Mouse (Mus musculus) urinary bladder, adult 2 months (tissue): ENCODE results near the gene Tmie. TPM values are rescaled to one million over a fixed set of nuclear protein-coding genes. Genes with fewer than 3 reads are reported as not detected.

Experiments
- DNase-seq: peaks from one replicate; pipeline ENCODE4 v3.0.0; 2022; ENCODE audit warnings: low spot score
- polyA plus RNA-seq: library from polyadenylated mRNA; depleted of rRNA; stranded (reverse); fragments of >200 nt; gene quantifications from 2 replicates; pipeline ENCODE4 v1.2.3, GENCODE M21; 2012; rRNA removed

Gene Tmie
- polyA plus RNA-seq: 5.2 and 7.3 TPM in 2 replicates

DNA sequence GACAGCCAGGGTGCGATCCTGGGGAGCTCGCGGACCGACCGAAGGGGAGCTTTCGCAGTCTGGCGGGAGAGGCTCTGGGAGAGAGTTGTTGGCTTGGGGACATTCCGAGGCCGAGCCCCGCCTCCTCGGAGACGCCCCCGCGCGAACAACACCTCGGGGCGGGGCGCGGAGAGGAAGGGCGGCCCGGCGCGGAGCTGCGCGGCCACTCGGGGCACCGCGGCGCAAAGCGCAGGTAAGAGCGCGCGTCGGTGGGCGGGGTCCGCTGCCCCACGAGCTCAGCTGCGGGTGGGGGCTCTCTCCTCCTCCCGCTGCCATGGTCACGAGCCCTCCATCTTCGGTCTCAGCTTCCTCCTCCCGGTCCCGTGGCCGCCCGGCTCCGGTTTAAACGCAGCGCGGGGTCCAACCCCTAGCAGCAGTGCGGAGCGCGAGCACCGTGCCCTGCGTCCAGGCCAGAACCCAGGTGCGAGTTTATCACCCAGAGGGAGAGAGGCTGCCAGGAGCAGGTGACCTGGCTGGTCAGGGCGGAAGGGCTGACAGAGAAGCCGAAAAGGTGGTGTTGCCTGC, at the start of gene Tmie:
TSS of gene Tmie (minus strand) at position 116 of the 564 bp plus-strand sequence.
- peak; percentile 74 for DNase-seq

DNA sequence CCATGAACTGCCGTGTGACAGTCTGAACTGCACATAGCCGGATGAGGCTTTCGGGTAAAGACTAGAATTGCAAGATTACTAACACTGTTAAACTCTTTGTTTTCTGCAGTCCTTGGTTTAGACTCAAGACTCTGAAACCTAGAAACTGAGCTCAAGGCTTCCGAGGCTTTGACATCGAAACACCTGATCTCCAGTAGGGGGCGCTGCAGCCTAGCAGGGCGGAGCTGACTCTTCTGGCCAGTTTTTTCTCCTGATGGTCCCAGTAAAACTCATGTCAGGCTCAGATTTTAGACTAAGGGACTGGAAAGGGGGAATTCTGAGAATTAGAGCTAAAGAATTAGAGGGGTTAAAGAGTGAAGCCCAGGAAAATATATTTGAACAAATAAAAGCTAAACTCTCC, 42.8 kb upstream of the Tmie start:
- DNase-seq: peak; percentile 38

DNA sequence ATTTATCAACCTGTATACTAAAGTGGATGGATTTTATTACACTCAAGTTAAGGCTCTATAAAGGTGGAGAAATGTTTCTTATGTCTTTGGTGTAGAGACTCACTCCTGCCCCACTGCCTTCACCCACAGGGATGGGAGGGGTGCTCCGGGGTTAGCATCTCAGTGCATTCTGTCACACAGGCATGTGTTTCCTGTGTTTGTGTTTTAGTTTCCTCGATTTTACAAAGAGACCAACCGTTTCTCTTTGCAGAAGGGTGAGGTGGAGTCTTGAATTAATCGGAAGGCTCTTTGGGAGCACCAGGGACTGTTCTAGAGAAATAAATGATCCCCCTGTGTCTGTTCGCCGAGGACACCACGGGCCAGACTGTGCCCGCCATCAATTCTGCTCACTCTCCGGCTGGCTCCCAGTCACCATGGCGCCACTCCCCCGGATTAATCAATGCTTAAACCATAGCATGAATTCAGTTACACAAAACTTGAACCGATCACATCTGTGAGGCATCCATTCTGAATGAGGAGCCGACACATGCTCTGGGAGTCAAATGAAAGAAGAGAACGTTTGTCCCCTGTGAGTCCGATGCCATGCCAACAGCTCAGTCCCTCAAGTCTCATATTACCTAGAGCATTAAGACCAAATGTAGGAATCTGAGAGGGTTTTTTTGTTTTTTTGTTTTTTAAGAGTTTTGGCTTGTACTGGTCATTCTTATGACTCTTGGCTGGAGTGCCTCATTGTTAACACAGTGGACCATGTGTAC, 40.9 kb upstream of the Tmie start:
- no peak for DNase-seq

DNA sequence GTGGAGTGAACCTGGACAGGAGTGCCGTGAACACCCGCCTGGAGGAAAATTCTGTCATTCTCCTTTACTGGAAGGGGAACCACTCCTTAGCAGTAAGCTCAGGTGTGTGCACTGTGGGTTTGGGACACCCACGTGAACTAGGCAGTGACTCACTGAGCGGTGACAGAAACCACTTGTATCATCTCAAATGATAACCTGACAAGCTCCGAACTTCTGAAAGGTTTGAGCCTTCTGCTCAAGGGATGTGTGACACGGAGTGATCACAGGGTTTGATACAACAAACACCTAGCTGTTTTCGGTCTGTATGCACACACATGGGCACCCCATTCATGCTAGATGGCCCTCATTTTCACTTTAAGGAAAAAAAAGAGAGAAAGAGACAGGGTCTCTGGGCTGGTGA, 36.9 kb upstream of the Tmie start, which contains the start of gene Fam240a:
TSS of gene Fam240a (minus strand) at position 76 of the 400 bp plus-strand sequence.
- no peak for DNase-seq

DNA sequence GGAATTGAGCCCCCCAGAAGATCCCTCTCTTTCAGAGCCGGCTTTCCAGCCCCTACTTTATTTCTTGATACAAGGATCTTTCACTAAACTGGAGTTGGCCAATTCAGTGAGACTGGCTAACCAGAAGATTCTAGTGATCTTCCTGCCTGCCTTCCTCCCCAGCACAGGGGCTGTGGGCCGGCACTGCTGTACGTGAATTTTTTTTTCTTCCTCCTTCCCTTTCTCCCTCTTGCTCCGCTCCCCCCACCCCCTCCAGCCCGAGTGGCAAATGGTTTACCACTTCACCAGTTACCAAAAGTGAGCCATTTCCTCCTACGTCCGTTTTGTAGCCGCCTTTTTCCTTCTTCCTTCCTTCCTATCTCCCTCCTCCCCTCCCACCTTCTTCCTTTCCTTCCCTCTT, 35.6 kb upstream of the Tmie start:
- DNase-seq: no peak

DNA sequence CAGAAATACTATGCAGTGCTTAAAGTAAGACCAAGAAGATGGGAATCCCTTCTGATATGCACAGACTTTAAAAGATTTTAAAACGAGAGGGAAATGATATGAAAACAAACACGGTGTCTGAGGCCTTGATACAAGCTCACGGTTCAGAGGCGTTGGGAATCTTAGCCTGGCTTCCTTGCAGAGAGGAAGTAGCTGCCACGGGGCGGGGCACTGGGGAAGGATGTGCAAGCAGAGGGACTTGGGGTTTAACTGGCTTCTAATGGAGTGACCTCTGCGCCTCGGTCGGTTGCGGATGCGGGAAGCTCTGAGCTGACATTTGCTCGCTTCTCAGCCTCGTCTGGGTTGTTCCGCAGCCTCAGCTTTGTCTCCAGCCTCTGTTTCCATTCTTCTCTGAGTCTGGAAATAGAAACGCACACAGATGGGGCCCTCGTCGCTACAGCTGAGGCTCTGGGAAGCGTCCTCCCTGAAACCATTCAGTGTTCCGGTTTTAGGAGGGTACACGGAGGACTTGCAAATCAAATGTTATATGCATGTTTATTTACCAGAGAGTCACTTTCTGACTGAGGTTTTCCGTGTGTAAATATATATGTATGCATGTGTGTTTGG, 34.8 kb upstream of the Tmie start:
- DNase-seq: no peak

DNA sequence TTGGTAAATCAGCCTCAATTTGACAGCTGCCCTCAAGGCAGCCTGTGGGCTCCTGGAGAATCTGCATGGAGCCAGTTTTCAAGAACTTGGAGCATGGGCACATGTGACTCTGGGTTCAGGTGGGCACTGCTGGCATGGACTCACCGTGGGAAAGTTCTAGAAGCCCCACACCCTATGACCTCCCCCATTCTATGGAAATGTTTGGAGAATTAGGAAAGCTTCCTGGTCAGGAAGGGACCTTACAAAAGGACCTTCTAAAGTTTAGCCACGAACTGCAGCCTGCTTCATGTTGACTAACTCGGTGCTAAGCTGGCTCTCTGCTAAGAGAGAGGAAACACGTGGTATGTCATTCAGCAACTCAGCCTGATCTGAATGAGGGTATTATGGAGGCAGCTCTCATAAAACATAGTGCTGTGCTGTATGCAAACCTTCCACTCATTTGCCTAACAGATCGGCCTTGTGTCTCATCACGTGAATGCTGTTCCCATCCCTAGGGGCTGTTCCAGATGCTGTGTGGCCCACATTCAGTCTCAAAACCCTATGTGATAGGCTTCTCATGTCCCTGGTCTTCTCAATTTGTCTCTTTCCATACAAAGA, 29.6 kb upstream of the Tmie start:
- no peak for DNase-seq

DNA sequence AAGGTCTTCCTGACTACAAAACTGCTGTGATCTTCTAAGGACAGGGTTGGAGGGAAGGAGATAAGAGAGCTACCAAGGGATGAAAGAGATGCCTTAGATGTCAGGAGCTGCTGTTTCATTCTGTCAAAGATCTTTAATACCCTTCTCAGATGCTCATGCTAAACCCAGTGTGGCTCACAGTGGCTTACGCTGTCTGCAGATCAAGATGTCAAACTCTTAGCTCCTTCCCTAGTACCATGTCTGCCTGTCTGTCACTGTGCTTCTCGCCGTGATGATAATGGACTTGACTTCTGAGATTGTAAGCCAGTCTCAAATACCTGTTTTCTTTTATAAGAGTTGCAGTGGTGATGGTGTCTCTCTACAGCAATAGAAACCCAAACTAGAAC, 28.7 kb upstream of the Tmie start:
- DNase-seq: no peak

DNA sequence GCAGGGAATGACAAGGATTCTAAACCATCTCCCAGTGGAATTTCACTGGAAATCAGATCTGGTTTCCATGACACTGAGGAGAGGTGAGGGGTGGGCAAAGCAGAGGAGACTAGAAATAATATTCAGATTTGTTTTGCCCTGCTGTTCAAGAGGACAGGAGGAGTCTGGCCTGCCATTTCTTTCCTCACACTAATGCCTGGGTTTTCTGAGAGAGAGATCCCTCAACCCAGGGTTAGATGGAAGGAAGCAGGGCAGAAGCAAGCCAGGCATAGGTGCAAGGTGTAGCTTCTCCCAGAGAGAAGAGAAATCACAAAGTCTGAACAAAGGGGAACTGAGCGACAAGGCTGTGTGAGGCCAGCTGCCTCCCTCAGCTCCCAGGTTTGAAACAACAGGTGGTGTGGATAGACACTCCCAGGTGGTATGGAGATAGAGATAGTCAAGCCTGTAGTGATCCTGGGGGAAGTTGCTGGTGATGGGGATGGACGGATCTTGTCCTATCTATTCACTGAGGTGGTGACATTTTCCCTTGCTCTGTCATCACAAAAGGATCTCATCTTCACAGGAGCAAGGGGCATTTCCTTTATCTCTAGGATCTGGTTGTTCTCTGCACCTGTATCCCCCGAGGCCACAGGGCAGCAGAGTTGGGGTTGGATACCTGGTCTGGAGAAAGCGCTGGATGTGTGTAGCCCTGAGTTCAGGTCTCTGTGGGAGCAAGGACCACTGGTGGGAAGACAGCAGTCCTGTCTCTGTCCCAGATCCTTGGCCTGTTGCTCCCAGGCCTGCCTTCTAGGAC, 28.1 kb upstream of the Tmie start:
- no peak for DNase-seq

DNA sequence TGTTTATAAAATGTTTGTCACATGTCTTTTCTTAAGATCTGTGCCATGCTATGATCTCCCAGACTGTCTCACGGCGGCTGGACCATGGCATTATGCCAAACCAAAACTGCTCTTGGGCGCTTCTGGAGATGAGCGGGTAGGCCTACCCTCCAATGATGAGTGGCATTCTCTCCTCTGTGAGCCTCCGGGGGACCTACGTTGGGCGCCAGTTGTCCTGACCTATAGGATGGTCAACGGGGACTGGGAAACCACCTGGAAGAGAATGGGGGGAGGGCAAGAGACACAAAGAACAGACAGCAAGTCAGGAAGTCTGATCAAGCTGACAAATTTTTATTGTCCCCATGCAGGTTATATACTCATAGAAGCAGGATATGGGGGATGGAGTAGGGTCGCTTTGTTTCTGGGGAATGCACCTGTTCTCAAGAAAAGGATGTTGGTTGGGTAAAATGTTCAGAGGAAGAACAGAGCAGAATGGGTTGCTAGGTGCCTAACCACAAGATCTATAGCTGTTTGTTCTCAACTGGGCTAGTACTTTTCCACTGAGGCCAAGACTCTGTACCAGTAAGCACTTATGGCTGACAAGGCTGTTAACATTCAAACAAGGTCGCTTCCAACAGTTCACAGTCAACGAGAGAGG, 27.4 kb upstream of the Tmie start:
- no peak for DNase-seq

DNA sequence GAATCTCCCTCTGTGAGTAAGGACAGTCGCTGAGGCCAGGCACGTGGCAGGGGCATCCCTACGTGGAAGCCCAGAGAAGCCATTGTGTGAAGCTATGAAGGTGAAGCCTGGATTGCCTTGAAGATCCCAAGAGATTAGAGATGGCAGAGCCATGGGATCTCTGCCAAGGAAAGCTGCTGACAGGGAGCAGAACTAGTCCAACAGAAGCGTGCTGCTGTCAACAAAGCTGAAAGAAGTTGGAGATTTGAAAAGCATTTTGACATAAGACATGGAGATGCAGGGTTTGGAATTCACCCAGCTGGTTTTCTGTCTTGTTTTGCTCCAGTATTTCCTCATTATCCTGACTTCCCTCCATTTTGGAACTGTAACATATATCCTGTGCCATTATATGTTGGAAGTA, 22.4 kb upstream of the Tmie start:
- no peak for DNase-seq

DNA sequence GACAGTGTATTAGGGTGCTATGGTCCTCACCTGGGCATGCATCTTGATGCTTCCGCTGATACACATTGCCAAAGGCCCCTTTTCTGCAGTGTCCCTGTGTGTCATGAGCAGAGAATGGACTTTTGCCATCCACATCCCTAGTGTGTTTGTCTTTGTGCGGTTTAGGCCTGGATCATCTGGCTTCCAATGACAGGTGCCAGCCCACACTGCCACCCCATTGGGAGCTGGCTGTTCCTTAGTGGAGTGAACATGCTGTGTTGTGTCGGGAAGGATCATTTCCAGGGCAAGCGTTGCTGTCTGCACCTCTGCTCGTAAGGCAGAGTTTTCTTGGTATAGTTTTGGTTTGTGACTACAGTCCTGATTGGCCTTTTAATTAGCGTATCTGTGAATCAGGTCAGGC, 21.3 kb upstream of the Tmie start:
- no peak for DNase-seq

DNA sequence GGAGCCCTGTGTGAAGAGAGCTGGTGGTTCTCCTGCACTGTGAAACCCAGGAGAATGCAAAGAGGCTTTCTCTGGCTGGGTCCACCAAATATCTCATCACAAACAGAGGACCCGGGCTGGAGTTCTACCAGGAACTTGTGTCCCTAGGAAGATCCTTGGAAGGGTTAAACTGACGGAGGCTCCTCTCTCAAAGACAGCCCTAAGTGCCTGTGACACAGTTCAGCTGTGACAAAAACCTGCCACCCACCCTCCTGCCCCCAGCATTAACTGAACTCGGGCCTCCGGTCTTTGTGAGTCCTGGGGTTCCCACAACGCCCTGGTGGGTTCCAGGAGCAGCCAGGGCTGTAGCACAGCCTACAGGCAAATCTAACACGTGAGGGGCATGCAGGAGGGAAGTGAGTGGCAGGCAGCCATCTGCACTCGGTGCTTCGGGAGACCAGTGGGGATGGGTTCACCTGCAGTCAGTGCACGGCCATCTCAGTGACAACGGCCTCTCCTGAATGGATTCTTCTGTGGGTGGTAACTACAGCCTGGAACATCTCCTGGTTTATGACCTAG, 19.6 kb upstream of the Tmie start:
- DNase-seq: no peak

DNA sequence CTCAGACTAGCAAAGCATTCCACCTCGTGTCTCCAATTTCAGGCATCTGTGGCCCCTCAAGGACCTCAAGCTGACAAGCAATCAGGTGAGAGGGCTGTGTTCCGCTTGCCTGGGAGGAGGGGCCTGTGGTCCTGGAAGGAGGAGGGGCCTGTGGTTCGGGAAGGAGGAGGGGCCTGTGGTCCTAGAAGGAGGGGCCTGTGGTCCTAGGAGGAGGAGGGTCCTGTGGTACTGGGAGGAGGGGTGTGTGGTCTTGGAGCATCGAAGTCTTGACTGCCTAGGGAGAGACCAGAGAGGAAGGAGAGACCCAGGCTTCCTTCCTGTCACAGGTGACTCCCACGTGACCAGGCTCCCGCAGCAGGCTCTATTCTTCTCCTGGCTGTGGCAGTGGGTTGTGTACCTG, 16.7 kb upstream of the Tmie start:
- DNase-seq: peak; percentile 18

DNA sequence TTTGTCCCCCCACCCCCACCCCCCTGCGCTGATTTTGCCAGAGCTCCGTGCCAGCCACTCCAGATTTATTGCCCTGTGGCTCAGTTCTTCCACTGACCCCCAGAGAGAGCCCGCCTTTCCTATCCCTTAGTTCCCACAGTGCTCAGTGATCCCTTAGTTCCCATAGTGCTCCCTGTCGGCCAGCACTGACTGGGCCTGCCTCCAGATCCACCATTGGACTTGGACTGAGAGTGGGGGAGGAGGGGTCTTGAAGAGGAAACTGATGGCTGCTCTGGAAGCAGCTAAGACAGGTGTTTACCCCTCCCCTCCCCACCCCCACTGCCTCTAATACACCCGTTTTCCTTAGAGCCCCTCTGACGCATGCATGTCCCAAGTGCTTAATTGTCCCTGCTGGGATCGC, 16.1 kb upstream of the Tmie start:
- DNase-seq: no peak

DNA sequence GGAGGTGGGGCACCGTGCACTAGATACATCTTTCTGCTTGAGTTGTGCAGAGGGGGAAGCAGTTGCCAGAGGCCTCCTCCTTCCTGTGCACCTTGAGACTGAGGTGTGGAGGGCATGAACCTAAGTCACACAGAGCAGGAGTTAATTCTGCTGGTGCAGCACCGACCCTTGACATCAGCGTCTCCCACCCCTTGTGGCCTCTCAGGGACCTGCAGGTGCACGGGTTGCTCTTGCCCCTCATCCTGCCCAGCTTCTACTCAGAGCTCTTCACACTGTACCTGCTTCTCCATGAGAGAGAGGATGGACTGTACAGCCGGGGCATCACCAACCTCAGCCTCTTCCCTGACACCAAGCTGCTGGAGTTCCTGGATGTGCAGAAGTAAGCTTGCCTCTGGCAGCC, 15.6 kb upstream of the Tmie start:
- DNase-seq: no peak

DNA sequence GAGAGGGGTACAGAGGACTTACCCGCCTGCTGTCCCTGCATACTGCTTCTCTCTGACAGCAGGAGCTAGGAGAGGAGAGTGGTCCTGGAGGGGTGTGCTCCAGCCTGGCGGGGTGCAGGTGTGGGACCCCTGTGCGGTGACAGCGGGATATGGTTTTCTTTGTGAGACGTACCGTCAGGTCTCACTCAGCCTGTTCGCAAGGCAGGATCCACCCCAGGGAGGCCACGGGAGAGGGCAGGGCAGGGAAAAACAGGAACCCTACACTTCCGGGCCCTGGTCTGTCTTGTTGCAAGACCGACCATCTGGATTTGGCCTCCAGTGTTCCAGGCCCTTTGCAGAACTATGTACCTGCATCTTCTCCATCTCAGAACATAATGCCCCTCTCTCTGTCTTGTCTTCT, 13.5 kb upstream of the Tmie start:
- DNase-seq: no peak

DNA sequence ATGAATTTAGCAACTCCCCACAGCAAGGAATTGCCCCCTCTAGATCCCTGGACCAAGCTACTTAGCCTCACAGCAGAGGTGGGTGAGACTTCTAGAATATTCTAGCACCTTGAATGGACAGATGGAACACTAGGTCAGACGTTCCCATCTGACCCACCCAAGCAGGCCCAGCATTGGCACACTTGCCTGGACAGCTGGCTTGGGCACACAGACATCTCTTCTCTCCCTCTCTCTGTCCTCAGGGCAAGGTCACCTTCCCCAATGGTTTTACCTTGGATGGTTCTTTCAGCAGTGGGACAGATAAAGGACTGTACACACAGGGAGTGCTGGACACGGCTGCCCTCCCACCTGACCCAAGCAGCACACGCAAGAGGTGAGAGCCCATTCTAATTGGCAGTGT, 12.6 kb upstream of the Tmie start:
- no peak for DNase-seq

DNA sequence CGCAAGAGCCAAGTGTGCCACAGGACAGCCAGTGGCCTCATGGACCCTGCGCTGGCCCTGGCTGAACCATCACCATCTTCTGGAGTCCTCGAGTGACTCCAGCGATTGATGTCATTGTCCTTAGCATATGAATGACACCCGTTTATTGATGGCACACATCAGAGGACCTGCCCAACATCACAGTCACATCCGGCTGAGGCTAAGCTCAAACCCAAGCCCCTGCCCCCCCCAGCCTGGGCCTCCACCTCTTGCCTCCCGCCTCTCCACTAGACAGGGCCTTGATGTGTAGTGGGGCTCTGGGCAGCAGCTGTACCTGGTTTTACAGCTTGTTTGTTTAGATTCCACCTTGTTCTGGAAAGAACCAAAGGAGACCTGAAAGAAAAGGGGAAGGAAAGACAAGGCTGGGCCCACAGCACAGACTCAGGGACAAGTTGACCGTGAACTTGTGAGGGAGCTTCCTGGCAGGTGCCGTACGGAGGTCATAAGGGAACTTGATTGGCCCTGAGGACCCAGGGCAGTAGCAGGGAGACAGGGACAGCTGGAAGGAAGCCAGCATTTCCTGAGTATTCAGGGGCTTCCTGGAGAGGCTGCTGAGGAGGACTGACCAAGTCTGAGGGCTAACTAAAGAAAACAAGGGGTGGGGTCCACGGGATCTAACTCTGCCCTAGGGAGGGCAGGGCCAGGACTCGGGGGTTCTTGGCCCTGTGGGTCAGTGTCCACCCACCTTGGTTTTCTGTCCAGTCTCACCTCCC, 11.3 kb upstream of the Tmie start:
- DNase-seq: no peak

DNA sequence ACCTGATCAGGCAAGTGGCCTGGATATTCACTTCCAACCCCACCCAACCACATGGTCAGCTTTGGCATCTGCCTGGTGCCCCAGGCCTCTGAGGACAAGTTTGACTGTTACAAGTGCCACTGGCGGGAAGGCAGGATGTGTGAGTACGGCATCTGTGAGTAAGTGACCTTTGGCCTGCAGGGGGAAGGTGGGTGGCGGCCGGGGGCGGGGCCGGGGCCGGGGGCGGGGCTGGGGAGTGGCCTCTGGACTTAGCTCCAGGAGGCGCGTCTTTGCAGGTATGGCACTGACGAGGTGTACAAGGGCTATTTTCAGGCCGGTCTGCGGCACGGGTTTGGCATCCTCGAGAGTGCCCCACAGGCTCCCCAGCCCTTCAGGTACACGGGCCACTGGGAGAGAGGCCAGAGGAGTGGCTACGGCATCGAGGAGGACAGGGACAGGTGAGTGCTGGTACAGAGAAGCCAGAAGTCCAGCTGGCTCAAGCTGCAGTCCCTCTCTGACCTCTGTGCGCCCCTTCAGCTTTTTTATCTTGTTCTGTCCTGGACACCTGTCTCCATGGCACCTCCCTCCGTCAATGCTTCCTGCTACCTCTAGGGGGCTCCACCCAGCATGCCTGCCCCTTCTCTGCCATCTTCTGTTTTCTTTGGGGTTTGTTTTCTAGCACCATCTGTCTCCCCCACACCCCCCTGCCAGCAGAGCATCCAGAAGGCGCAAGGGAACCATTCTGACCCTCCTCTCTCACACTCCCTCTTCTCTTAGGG, 10.3 kb upstream of the Tmie start:
- DNase-seq: no peak
